Comparison of ENCODE assay signal across 27 mouse cellular contexts in the genomic region with DNA sequence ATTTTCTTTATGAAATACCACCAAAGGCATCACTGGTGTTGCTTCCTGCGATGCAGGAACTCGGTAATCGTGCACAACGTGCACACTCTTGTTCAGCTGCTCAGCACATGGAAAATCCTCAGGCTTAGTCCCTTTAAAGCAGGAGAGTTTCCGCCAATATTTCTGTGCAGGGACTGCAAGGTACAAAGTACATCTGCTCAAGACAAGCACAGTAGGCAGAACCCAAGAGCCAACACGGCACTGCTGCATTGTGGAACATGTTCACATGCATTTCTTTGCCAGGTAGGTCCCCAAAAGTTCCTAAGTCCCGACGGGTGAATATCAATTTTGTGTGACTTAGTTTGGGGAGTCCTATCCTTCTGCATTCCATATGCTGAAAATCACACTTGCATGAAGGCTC.
DNase-seq lines count a peak whose midpoint lies in the region; ATAC-seq and TF ChIP-seq lines count a peak whose summit lies in the region.
"Had no signal": no experiment of that assay in that cellular context is flagged by ENCODE, and none has a peak within 500 bp of the region (broad histone marks: within the 10 kb centered on the region; RNA-seq: fewer than 3 reads in every experiment).

No protein-coding gene starts in this region.

- TF ChIP-seq CTCF in stomach, postnatal 0 days (IDR thresholded peaks at IDR 0.05; ENCODE audit: low read depth) = no peak

- H3K27me3 ChIP-seq in forebrain, embryonic 13.5 days = no peaks in the 10 kb centered on the region; the same call in 1 of the 2 replicates
- no peaks in the 10 kb centered on the region for H3K27me3 ChIP-seq in forebrain, embryonic 12.5 days
- H3K27me3 ChIP-seq in hindbrain, embryonic 12.5 days = no peaks in the 10 kb centered on the region; the same call in 1 of the 2 replicates
- H3K27me3 ChIP-seq in hindbrain, embryonic 13.5 days = no peaks in the 10 kb centered on the region
- no peaks in the 10 kb centered on the region for H3K27me3 ChIP-seq in stomach, postnatal 0 days (ENCODE audit: control insufficient read depth, insufficient read depth, low read length)
- H3K27me3 ChIP-seq: heart, embryonic 15.5 days; limb, embryonic 15.5 days; liver, embryonic 13.5 days; neural tube, embryonic 12.5 days; stomach, embryonic 15.5 days had no signal

- no peaks in the 10 kb centered on the region for H3K36me3 ChIP-seq in forebrain, embryonic 13.5 days (ENCODE audit: poor library complexity, severe bottlenecking)
- no peaks in the 10 kb centered on the region for H3K36me3 ChIP-seq in forebrain, embryonic 12.5 days (replicated peaks)
- no peaks in the 10 kb centered on the region for H3K36me3 ChIP-seq in hindbrain, embryonic 12.5 days
- H3K36me3 ChIP-seq in hindbrain, embryonic 13.5 days = no peaks in the 10 kb centered on the region
- H3K36me3 ChIP-seq in stomach, postnatal 0 days (ENCODE audit: control insufficient read depth, insufficient read depth, low read length) = no peaks in the 10 kb centered on the region
- H3K36me3 ChIP-seq: G1E; heart, embryonic 10.5 days; heart, embryonic 15.5 days; limb, embryonic 10.5 days; limb, embryonic 15.5 days; liver, embryonic 13.5 days; neural tube, embryonic 12.5 days; stomach, embryonic 15.5 days had no signal

- ATAC-seq in forebrain, embryonic 13.5 days = no peak
- ATAC-seq in forebrain, embryonic 12.5 days (ENCODE audit: low FRiP score) = no peak
- ATAC-seq in hindbrain, embryonic 12.5 days (ENCODE audit: low FRiP score) = no peak
- no peak for ATAC-seq in hindbrain, embryonic 13.5 days (ENCODE audit: low FRiP score)
- ATAC-seq in stomach, postnatal 0 days (ENCODE audit: low FRiP score, low TSS enrichment) = no peak
- ATAC-seq: lung, postnatal 0 days had no signal

- H3K4me3 ChIP-seq in forebrain, embryonic 13.5 days = no peak overlapping the region
- H3K4me3 ChIP-seq in forebrain, embryonic 12.5 days (replicated peaks) = no peak overlapping the region
- no peak overlapping the region for H3K4me3 ChIP-seq in hindbrain, embryonic 12.5 days
- no peak overlapping the region for H3K4me3 ChIP-seq in hindbrain, embryonic 13.5 days
- H3K4me3 ChIP-seq in stomach, postnatal 0 days (ENCODE audit: low read depth, low read length) = no peak overlapping the region
- H3K4me3 ChIP-seq: heart, embryonic 10.5 days; heart, embryonic 15.5 days; limb, embryonic 10.5 days; limb, embryonic 15.5 days; liver, embryonic 13.5 days; myocyte; neural tube, embryonic 12.5 days; stomach, embryonic 15.5 days had no signal

- peak overlapping the region; percentile 75; the same call in 1 of the 2 replicates for H3K27ac ChIP-seq in forebrain, embryonic 13.5 days
- H3K27ac ChIP-seq in forebrain, embryonic 12.5 days = no peak overlapping the region
- H3K27ac ChIP-seq in hindbrain, embryonic 12.5 days = 0 out of 2 replicates have a peak overlapping the region, but pooled peaks have one; percentile 37
- no peak overlapping the region for H3K27ac ChIP-seq in hindbrain, embryonic 13.5 days
- H3K27ac ChIP-seq in stomach, postnatal 0 days (replicated peaks) = no peak overlapping the region
- H3K27ac ChIP-seq: heart, embryonic 10.5 days; heart, embryonic 15.5 days; limb, embryonic 10.5 days; limb, embryonic 15.5 days; liver, embryonic 13.5 days; macrophage; neural tube, embryonic 12.5 days; stomach, embryonic 15.5 days had no signal

- peak; percentile 1 for DNase-seq in retina, embryonic 14.5 days (ENCODE audit: low spot score)
- DNase-seq in retina, postnatal 1 day = no peak
- peak; percentile 13 for DNase-seq in stomach, postnatal 0 days (ENCODE audit: low spot score)
- no peak for DNase-seq in spleen, adult 18-20 months
- DNase-seq: adrenal gland, adult 8-10 months; cerebellum, adult 2 months; gastrocnemius, postnatal 14 days; kidney, adult 18-20 months; layer of hippocampus, postnatal 36 days; liver, embryonic 13.5 days; lung, adult 18-20 months; right cerebral cortex, postnatal 14 days; thymus, postnatal 14 days had no signal

- no peak overlapping the region for H3K4me2 ChIP-seq in forebrain, embryonic 13.5 days
- H3K4me2 ChIP-seq in forebrain, embryonic 12.5 days = no peak overlapping the region
- no peak overlapping the region for H3K4me2 ChIP-seq in hindbrain, embryonic 12.5 days (replicated peaks)
- H3K4me2 ChIP-seq in hindbrain, embryonic 13.5 days = no peak overlapping the region
- H3K4me2 ChIP-seq in stomach, postnatal 0 days (replicated peaks; ENCODE audit: low read depth) = no peak overlapping the region
- H3K4me2 ChIP-seq: heart, embryonic 15.5 days; limb, embryonic 15.5 days; liver, embryonic 13.5 days; neural tube, embryonic 12.5 days; stomach, embryonic 15.5 days had no signal

- no peak for TF ChIP-seq EP300 in stomach, postnatal 0 days (optimal IDR thresholded peaks at IDR 0.05)

- 89% methylated on average over 8 of the region's 8 CpGs for WGBS in forebrain, embryonic 13.5 days
- WGBS in forebrain, embryonic 12.5 days = 87% methylated on average over 8 of the region's 8 CpGs
- WGBS in hindbrain, embryonic 12.5 days = 86% methylated on average over 8 of the region's 8 CpGs
- 91% methylated on average over 8 of the region's 8 CpGs for WGBS in hindbrain, embryonic 13.5 days
- 78% methylated on average over 8 of the region's 8 CpGs for WGBS in stomach, postnatal 0 days

- no peak overlapping the region for H3K9ac ChIP-seq in forebrain, embryonic 13.5 days
- no peak overlapping the region for H3K9ac ChIP-seq in forebrain, embryonic 12.5 days
- H3K9ac ChIP-seq in hindbrain, embryonic 12.5 days = no peak overlapping the region
- no peak overlapping the region for H3K9ac ChIP-seq in hindbrain, embryonic 13.5 days
- H3K9ac ChIP-seq in stomach, postnatal 0 days (ENCODE audit: low read length) = no peak overlapping the region
- H3K9ac ChIP-seq: heart, embryonic 15.5 days; limb, embryonic 15.5 days; liver, embryonic 13.5 days; neural tube, embryonic 12.5 days; stomach, embryonic 15.5 days had no signal

- H3K4me1 ChIP-seq in forebrain, embryonic 13.5 days = peaks cover 47% of the 10 kb centered on the region
- peaks cover 45% of the 10 kb centered on the region for H3K4me1 ChIP-seq in forebrain, embryonic 12.5 days
- H3K4me1 ChIP-seq in hindbrain, embryonic 12.5 days = peaks cover 36% of the 10 kb centered on the region
- peaks cover 38% of the 10 kb centered on the region for H3K4me1 ChIP-seq in hindbrain, embryonic 13.5 days (replicated peaks)
- H3K4me1 ChIP-seq in stomach, postnatal 0 days (replicated peaks; ENCODE audit: control insufficient read depth, insufficient read depth) = no peaks in the 10 kb centered on the region
- H3K4me1 ChIP-seq: liver, embryonic 13.5 days had no signal

- no peaks in the 10 kb centered on the region for H3K9me3 ChIP-seq in forebrain, embryonic 13.5 days (replicated peaks)
- no peaks in the 10 kb centered on the region for H3K9me3 ChIP-seq in forebrain, embryonic 12.5 days
- no peaks in the 10 kb centered on the region for H3K9me3 ChIP-seq in hindbrain, embryonic 12.5 days (replicated peaks)
- no peaks in the 10 kb centered on the region for H3K9me3 ChIP-seq in hindbrain, embryonic 13.5 days
- no peaks in the 10 kb centered on the region for H3K9me3 ChIP-seq in stomach, postnatal 0 days (ENCODE audit: control insufficient read depth, low read length)
- H3K9me3 ChIP-seq: heart, embryonic 10.5 days; heart, embryonic 15.5 days; limb, embryonic 10.5 days; limb, embryonic 15.5 days; liver, embryonic 13.5 days; neural tube, embryonic 12.5 days; stomach, embryonic 15.5 days had no signal

Comparison
In these comparisons a context has a peak if more than half of its experiments do, and no peak if none do; other contexts are left out.
1. H3K27ac ChIP-seq: peak in forebrain, embryonic 13.5 days (single experiment) and hindbrain, embryonic 12.5 days (single experiment); none in forebrain, embryonic 12.5 days (single experiment), hindbrain, embryonic 13.5 days (single experiment) and stomach, postnatal 0 days (single experiment).
2. DNase-seq: peak in retina, embryonic 14.5 days (single experiment) and stomach, postnatal 0 days (single experiment); none in retina, postnatal 1 day (single experiment) and spleen, adult 18-20 months (0 of 2).